Mouse (Mus musculus) E14TG2a.4 (cell line): ENCODE data around the gene Ccsap.

Experiments used
- H3K27me3 ChIP-seq: 2 replicates; pipeline ENCODE4 v1.6.1; 2014; ENCODE audit warnings: low read length, control low read depth; ENCODE audit not compliant: insufficient read depth
- H3K36me3 ChIP-seq: 2 replicates; pipeline ENCODE4 v1.6.1; 2014; ENCODE audit warnings: low read length, control low read depth; ENCODE audit not compliant: insufficient read depth
- H3K4me1 ChIP-seq: replicated peaks from 2 replicates; pipeline ENCODE4 v1.6.1; 2014; ENCODE audit warnings: low read depth, low read length, control low read depth
- H3K4me3 ChIP-seq: replicated peaks from 2 replicates; pipeline ENCODE4 v1.5.1; 2014; ENCODE audit warnings: mild to moderate bottlenecking, low read length
- H3K9me3 ChIP-seq: 2 replicates; pipeline ENCODE4 v1.6.1; 2014; ENCODE audit warnings: low read length, control low read depth
- CTCF ChIP-seq: conservative IDR thresholded peaks from 2 replicates; pipeline ENCODE4 v1.5.1; 2014; ENCODE audit warnings: low read length
- NANOG ChIP-seq: IDR thresholded peaks from 2 replicates; pipeline ENCODE4 v1.6.1; 2014; ENCODE audit warnings: borderline replicate concordance, low read length, mixed read lengths
- POU5F1 ChIP-seq: IDR thresholded peaks from 2 replicates; pipeline ENCODE4 v1.6.1; 2014; ENCODE audit warnings: low read length, borderline replicate concordance

Gene Ccsap

GRCm38 (mm10) chr8:123859648-123860259, at the start of gene Ccsap:
TSS of gene Ccsap (minus strand) at chr8:123860209.
- peaks cover 42% of the 10 kb centered on the region for H3K27me3 ChIP-seq
- H3K4me3 ChIP-seq: peak within 1 kb of the TSS; percentile 98
- 0 out of 2 replicates have a peak, but pooled peaks cover under 1% of the 10 kb centered on the region for H3K9me3 ChIP-seq
- no peaks in the 10 kb centered on the region for H3K36me3 ChIP-seq
- TF ChIP-seq NANOG: no peak
- TF ChIP-seq CTCF: no peak
- no peak for TF ChIP-seq POU5F1
- H3K4me1 ChIP-seq: peaks cover 31% of the 10 kb centered on the region

GRCm38 (mm10) chr8:123907604-123908003, 47.6 kb upstream of the Ccsap start:
- peaks cover 99% of the 10 kb centered on the region for H3K36me3 ChIP-seq
- H3K4me1 ChIP-seq: peaks cover 9% of the 10 kb centered on the region
- H3K27me3 ChIP-seq: no peaks in the 10 kb centered on the region
- no peak overlapping the region for H3K4me3 ChIP-seq
- no peaks in the 10 kb centered on the region for H3K9me3 ChIP-seq
- no peak for TF ChIP-seq POU5F1

DNA sequence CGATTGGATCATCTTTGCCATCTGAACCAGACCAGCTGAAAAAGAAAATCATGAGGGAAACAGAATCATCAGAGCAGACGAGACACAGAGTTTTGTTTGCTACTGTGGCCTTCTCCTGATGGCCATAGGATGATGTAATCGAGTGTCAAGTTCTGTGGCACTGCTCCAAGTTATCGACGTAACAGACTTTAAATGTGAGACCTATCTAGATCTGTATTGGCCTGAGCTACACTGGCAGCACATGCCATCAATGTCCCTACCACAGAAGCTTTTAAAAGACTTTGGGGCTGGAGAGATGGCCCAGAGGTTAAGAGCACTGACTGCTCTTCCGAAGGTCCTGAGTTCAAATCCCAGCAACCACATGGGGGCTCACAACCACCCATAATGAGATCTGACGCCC, 42.6 kb upstream of the Ccsap start:
- Histone ChIP-seq H3K36me3 (peaks cover 90% of the 10 kb centered on the region), H3K27me3 (no peaks in the 10 kb centered on the region), H3K4me1 (peaks cover 4% of the 10 kb centered on the region), H3K9me3 (no peaks in the 10 kb centered on the region), H3K4me3 (no peak overlapping the region)
- TF ChIP-seq CTCF (no peak), POU5F1 (no peak), NANOG (no peak)

DNA sequence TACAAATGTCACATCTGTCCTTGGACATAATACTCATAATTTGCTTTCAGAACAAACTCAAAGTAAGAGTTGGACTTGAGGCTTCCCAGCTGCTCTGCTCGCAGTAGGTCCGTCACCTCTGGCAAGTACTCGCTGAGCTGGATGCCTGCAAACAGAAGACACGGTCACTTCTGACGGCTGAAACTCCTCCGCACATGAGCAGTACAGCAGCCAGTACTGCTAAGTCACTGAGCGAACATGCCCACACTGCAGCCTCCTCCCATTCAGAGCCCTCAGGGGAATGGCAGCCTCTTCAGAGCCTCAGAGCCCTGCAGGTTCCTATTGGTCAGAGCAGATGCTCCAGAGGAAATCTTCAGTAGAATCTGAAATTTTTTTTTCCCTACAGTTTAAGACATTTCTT, 39.4 kb upstream of the Ccsap start:
- TF ChIP-seq NANOG (no peak), CTCF (no peak), POU5F1 (no peak)
- peaks cover 9% of the 10 kb centered on the region for H3K27me3 ChIP-seq
- no peaks in the 10 kb centered on the region for H3K9me3 ChIP-seq
- H3K4me1 ChIP-seq: peaks cover 12% of the 10 kb centered on the region
- peaks cover 59% of the 10 kb centered on the region for H3K36me3 ChIP-seq
- H3K4me3 ChIP-seq: no peak overlapping the region

GRCm38 (mm10) chr8:123898576-123898975, 38.6 kb upstream of the Ccsap start:
- Histone ChIP-seq H3K4me1 (peaks cover 17% of the 10 kb centered on the region), H3K36me3 (peaks cover 51% of the 10 kb centered on the region), H3K4me3 (no peak overlapping the region), H3K27me3 (peaks cover 17% of the 10 kb centered on the region), H3K9me3 (no peaks in the 10 kb centered on the region)
- no peak for TF ChIP-seq CTCF
- no peak for TF ChIP-seq POU5F1
- no peak for TF ChIP-seq NANOG

GRCm38 (mm10) chr8:123896774-123897173, 36.8 kb upstream of the Ccsap start:
- Histone ChIP-seq H3K4me1 (peaks cover 30% of the 10 kb centered on the region), H3K27me3 (peaks cover 35% of the 10 kb centered on the region), H3K36me3 (peaks cover 33% of the 10 kb centered on the region), H3K9me3 (no peaks in the 10 kb centered on the region), H3K4me3 (no peak overlapping the region)
- TF ChIP-seq POU5F1: no peak
- TF ChIP-seq NANOG: no peak
- TF ChIP-seq CTCF: no peak

DNA sequence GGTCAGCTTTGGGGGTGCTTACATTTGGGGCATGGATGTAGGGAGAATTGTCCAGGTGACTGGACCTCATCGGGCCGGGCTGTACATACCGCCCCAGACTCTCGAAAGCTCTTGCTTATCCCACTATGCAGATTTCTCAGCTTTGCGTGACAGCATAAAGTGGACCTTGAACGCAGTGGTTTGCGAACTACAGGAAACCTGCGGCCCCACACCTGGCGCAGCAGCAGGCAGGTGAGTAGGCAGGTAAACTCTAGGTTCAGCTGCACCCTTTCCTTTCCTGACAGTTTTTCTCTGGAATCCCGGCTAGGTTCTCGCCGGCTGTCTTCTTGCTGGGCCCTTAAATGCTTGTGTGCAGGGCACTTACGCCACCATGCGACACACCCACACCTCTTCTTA, 36.4 kb upstream of the Ccsap start:
- Histone ChIP-seq H3K4me1 (peaks cover 34% of the 10 kb centered on the region), H3K4me3 (no peak overlapping the region), H3K27me3 (peaks cover 39% of the 10 kb centered on the region), H3K9me3 (no peaks in the 10 kb centered on the region), H3K36me3 (peaks cover 29% of the 10 kb centered on the region)
- no peak for TF ChIP-seq CTCF
- TF ChIP-seq POU5F1: no peak
- no peak for TF ChIP-seq NANOG

DNA sequence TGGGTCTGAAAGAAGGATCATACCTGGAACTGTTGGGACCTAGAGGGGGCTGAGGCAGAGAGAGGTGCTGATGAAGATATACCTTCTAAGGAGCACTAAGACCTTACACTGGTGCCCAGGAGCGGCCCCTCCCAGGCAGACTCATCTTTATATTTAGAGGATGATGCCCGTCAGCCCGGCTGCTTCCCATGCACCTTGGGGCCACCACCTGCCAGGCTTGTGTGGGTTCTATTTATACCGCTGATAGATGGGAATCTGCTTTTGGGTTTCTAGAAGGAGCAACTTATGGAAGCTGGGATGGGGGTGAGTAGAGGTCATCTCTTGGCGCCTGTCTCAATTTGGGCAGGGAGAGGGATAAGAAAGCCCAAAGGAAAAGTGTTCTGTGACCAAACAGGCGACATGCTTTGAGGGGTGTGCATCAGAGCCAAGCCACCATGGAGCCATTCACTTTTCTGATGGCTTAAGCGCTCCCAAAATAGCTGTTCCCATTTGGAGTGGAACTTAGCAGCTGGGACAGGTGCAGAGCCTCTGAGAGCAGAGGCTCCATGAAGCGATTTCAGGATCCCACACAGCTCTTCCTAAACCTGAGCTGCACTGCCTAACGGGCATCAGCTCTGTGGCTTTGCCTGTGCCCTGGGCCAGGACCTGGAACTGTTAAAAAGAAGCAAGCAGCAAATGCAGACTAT, 35.8 kb upstream of the Ccsap start:
- Histone ChIP-seq H3K9me3 (no peaks in the 10 kb centered on the region), H3K4me1 (peaks cover 34% of the 10 kb centered on the region), H3K27me3 (peaks cover 43% of the 10 kb centered on the region), H3K36me3 (peaks cover 23% of the 10 kb centered on the region), H3K4me3 (no peak overlapping the region)
- TF ChIP-seq CTCF (no peak), POU5F1 (no peak), NANOG (no peak)

DNA sequence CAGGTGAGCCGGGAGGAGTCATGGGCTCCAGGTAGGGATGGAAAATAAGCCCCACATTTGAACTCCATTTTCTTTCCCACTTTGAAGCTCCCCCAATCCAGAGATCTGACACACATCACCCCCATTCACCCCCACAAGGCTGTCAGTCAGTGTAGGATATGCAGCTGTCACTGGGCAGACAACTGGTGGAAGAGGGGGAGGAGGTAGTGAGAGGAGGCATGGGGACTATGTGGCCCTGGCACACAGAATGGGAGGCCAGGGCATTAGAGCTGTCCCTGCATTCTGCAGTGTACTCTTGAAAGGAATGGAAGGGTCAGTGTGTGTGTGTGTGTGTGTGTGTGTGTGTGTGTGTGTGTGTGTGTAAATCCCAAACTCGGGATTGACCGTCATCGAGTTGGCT, 35.2 kb upstream of the Ccsap start:
- H3K27me3 ChIP-seq: peaks cover 49% of the 10 kb centered on the region
- no peaks in the 10 kb centered on the region for H3K9me3 ChIP-seq
- H3K4me1 ChIP-seq: peaks cover 34% of the 10 kb centered on the region
- no peak for TF ChIP-seq POU5F1
- TF ChIP-seq NANOG: no peak
- TF ChIP-seq CTCF: no peak
- peaks cover 17% of the 10 kb centered on the region for H3K36me3 ChIP-seq
- no peak overlapping the region for H3K4me3 ChIP-seq
